ENCODE assay signal across 25 mouse cellular contexts in genomic region chr1:193128055-193128454, GRCm38 (mm10). TPM values are rescaled to one million over a fixed set of nuclear protein-coding genes. Genes with fewer than 3 reads are reported as not detected.
DNase-seq lines count a peak whose midpoint lies in the region; ATAC-seq lines count a peak whose summit lies in the region.
"Had no signal": no experiment of that assay in that cellular context is flagged by ENCODE, and none has a peak within 500 bp of the region (broad histone marks: within the 10 kb centered on the region; RNA-seq: fewer than 3 reads in every experiment).

No protein-coding gene starts in this region.

- H3K27me3 ChIP-seq in embryonic facial prominence, embryonic 10.5 days (replicated peaks; ENCODE audit: low read depth, poor library complexity, severe bottlenecking), result no peaks in the 10 kb centered on the region
- H3K27me3 ChIP-seq in hindbrain, embryonic 12.5 days, result no peaks in the 10 kb centered on the region
- H3K27me3 ChIP-seq: embryonic facial prominence, embryonic 12.5 days; embryonic facial prominence, embryonic 15.5 days; heart, embryonic 12.5 days; heart, embryonic 15.5 days; hindbrain, embryonic 13.5 days; intestine, embryonic 15.5 days had no signal

- H3K4me1 ChIP-seq in embryonic facial prominence, embryonic 10.5 days, result peaks cover 10% of the 10 kb centered on the region
- peaks cover 12% of the 10 kb centered on the region for H3K4me1 ChIP-seq in hindbrain, embryonic 12.5 days

- no peak overlapping the region for H3K27ac ChIP-seq in embryonic facial prominence, embryonic 10.5 days (replicated peaks)
- no peak overlapping the region for H3K27ac ChIP-seq in hindbrain, embryonic 12.5 days
- H3K27ac ChIP-seq: embryonic facial prominence, embryonic 12.5 days; embryonic facial prominence, embryonic 15.5 days; heart, embryonic 15.5 days; hindbrain, embryonic 13.5 days; intestine, embryonic 15.5 days had no signal

- H3K36me3 ChIP-seq in embryonic facial prominence, embryonic 10.5 days (replicated peaks), result peaks cover 52% of the 10 kb centered on the region
- H3K36me3 ChIP-seq in hindbrain, embryonic 12.5 days, result peaks cover 37% of the 10 kb centered on the region

- H3K9ac ChIP-seq in hindbrain, embryonic 12.5 days, result no peak overlapping the region
- H3K9ac ChIP-seq: embryonic facial prominence, embryonic 12.5 days; embryonic facial prominence, embryonic 15.5 days; forebrain, postnatal 0 days; heart, embryonic 12.5 days; heart, embryonic 15.5 days; hindbrain, embryonic 13.5 days; intestine, embryonic 15.5 days had no signal

- no peak for DNase-seq in frontal cortex, postnatal 25 days (ENCODE audit: low spot score in 2 of 2)
- peak; percentile 59 for DNase-seq in right cerebral cortex, adult 18-20 months
- DNase-seq in right cerebral cortex, adult 2 months (ENCODE audit: low spot score in 2 of 2), result no peak
- DNase-seq in embryonic facial prominence, embryonic 10.5 days (ENCODE audit: low spot score), result no peak
- DNase-seq: adrenal gland, adult 2 months; adrenal gland, postnatal 14 days; cerebellum, adult 18-20 months; cerebellum, adult 9-10 months; cerebellum, postnatal 14 days; forebrain, postnatal 0 days; gastrocnemius, postnatal 10 days; gastrocnemius, postnatal 36 days; heart, adult 11 months; heart, postnatal 14 days had no signal

- ATAC-seq in frontal cortex, adult (ENCODE audit: low TSS enrichment), result peak; percentile 38; the same call in 1 of the 2 replicates
- peak; percentile 24; the same call in 1 of the 2 replicates for ATAC-seq in granulocyte monocyte progenitor cell, adult 5-6 weeks (replicated peaks; ENCODE audit: poor library complexity, severe bottlenecking)
- ATAC-seq in hindbrain, embryonic 12.5 days (ENCODE audit: low FRiP score), result no peak
- ATAC-seq: forebrain, embryonic 14.5 days; forebrain, postnatal 0 days; hindbrain, embryonic 16.5 days; intestine, embryonic 15.5 days had no signal

- 91% methylated on average over 6 of the region's 6 CpGs for WGBS in embryonic facial prominence, embryonic 10.5 days
- WGBS in hindbrain, embryonic 12.5 days, result 93% methylated on average over 6 of the region's 6 CpGs

- H3K4me3 ChIP-seq in embryonic facial prominence, embryonic 10.5 days, result no peak overlapping the region
- no peak overlapping the region for H3K4me3 ChIP-seq in hindbrain, embryonic 12.5 days
- H3K4me3 ChIP-seq: embryonic facial prominence, embryonic 12.5 days; heart, embryonic 12.5 days; intestine, embryonic 15.5 days had no signal

- H3K4me2 ChIP-seq in hindbrain, embryonic 12.5 days (replicated peaks), result no peak overlapping the region
- H3K4me2 ChIP-seq: embryonic facial prominence, embryonic 15.5 days; heart, embryonic 12.5 days; intestine, embryonic 15.5 days had no signal

- H3K9me3 ChIP-seq in embryonic facial prominence, embryonic 10.5 days, result no peaks in the 10 kb centered on the region
- no peaks in the 10 kb centered on the region for H3K9me3 ChIP-seq in hindbrain, embryonic 12.5 days (replicated peaks)
- H3K9me3 ChIP-seq: embryonic facial prominence, embryonic 12.5 days; embryonic facial prominence, embryonic 15.5 days; heart, embryonic 12.5 days; heart, embryonic 15.5 days; hindbrain, embryonic 13.5 days; intestine, embryonic 15.5 days had no signal

RNA-seq across cellular contexts. Expression of gene Diexf, which starts 2.0 kb away (rescaled TPM):
- 26.3 and 40.3 TPM in 2 replicates for total RNA-seq in granulocyte monocyte progenitor cell, adult 5-6 weeks (2014; fragmentation: Nextera tagmentation)
- 21.9 and 26.1 TPM in 2 replicates for total RNA-seq in granulocyte monocyte progenitor cell, adult 5-6 weeks (2017)
- 10.2 and 10.6 TPM in 2 replicates for polyA plus RNA-seq in embryonic facial prominence, embryonic 10.5 days (2016; fragmentation: Nextera tagmentation; extraction: Ambion mirVana)
- 8.5 and 9.1 TPM in 2 replicates for polyA plus RNA-seq in hindbrain, embryonic 12.5 days (2016; fragmentation: Nextera tagmentation; extraction: Ambion mirVana)

RNA-seq across cellular contexts. Expression of gene Irf6, which starts 24.9 kb away (rescaled TPM):
- not detected in 2 replicates for total RNA-seq in granulocyte monocyte progenitor cell, adult 5-6 weeks (2014; fragmentation: Nextera tagmentation)
- 0.22 TPM in 1 of 2 replicates, not detected in the other for total RNA-seq in granulocyte monocyte progenitor cell, adult 5-6 weeks (2017)
- polyA plus RNA-seq in embryonic facial prominence, embryonic 10.5 days (2016; fragmentation: Nextera tagmentation; extraction: Ambion mirVana), result 9.0 and 11.1 TPM in 2 replicates
- polyA plus RNA-seq in hindbrain, embryonic 12.5 days (2016; fragmentation: Nextera tagmentation; extraction: Ambion mirVana), result 3.0 and 3.5 TPM in 2 replicates

RNA-seq across cellular contexts. Expression of gene A130010J15Rik, which starts 39.8 kb away (rescaled TPM):
- 6.2 and 6.7 TPM in 2 replicates for total RNA-seq in granulocyte monocyte progenitor cell, adult 5-6 weeks (2014; fragmentation: Nextera tagmentation)
- 7.0 and 13.9 TPM in 2 replicates for total RNA-seq in granulocyte monocyte progenitor cell, adult 5-6 weeks (2017)
- 16.4 and 18.0 TPM in 2 replicates for polyA plus RNA-seq in embryonic facial prominence, embryonic 10.5 days (2016; fragmentation: Nextera tagmentation; extraction: Ambion mirVana)
- polyA plus RNA-seq in hindbrain, embryonic 12.5 days (2016; fragmentation: Nextera tagmentation; extraction: Ambion mirVana), result 15.7 TPM in 2 replicates
